Mouse (Mus musculus) G1E (cell line): Measurements from ENCODE around the gene Mxra7.

Experiments used
- CTCF ChIP-seq: IDR thresholded peaks from 2 replicates; pipeline ENCODE4 v1.5.1; 2012; ENCODE audit warnings: low read depth, low read length, inconsistent platforms, mixed read lengths
- GATA1 ChIP-seq: IDR thresholded peaks from 2 replicates; pipeline ENCODE4 v1.6.1; 2012; ENCODE audit warnings: borderline replicate concordance, low read length, inconsistent platforms, mixed read lengths
- GATA2 ChIP-seq: IDR thresholded peaks from 2 replicates; pipeline ENCODE4 v1.6.1; 2012; ENCODE audit warnings: low read depth, low read length, inconsistent platforms, borderline replicate concordance
- POLR2AphosphoS5 ChIP-seq: IDR thresholded peaks from 2 replicates; pipeline ENCODE4 v1.6.1; 2012; ENCODE audit warnings: low read depth, low read length, inconsistent platforms; ENCODE audit not compliant: insufficient replicate concordance
- TAL1 ChIP-seq: conservative IDR thresholded peaks from 2 replicates; pipeline ENCODE4 v1.6.1; 2012; ENCODE audit warnings: low read depth, low read length, inconsistent platforms, mixed read lengths

DNA sequence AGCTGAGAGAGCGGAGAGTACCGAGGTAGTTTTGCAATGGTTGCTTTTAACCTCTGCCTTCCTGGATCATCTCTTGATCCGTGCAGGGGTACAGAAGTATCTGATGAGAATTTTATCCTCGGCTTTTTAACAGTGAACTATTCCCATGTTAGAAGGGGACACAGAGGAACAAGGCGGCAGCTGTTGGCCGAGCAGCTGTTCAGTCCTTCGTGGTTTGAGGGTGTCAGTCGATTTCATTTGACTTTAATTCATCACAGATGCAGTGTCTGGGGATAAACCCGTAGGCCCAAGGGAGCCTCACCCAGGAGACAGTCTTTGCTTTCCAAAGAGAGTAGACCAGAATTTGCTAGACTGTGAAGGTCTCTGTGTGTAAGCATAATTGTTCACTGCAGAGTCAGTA is 43.7 kb upstream of the Mxra7 start:
- TF ChIP-seq CTCF (no peak), GATA1 (no peak), TAL1 (no peak), POLR2AphosphoS5 (no peak), GATA2 (no peak)
